Mouse (Mus musculus) left cerebral cortex, postnatal 14 days (tissue): ENCODE results near the gene Atf6. TPM values are rescaled to one million over a fixed set of nuclear protein-coding genes. Genes with fewer than 3 reads are reported as not detected.

Experiments used
- DNase-seq, 2 experiments: peaks; one replicate each; pipeline ENCODE4 v3.0.0; 2021 to 2022; ENCODE audit warnings: low spot score in 2 of 2, mixed read lengths in 1 of 2
- intact Hi-C: fragments of 180-260 bp; cut with DNase I; formaldehyde crosslinking; loops from one replicate; pipeline ENCODE4 v1.15.1; 2025
- total RNA-seq, 2 experiments: library from RNA; stranded (reverse); gene quantifications; 2 replicates each; pipeline ENCODE4 v1.2.3; 2021

The Atf6 gene
- total RNA-seq, 2 experiments from 2014 or later: 33.2 to 34.6 TPM

- no peak for DNase-seq
- intact Hi-C loops: no loop called here
Measured at GRCm38 (mm10) chr1:170696996-170697395, 170.6 kb downstream of the Atf6 start.

- DNase-seq: no peak
- intact Hi-C loops: no loop called here
Measured at GRCm38 (mm10) chr1:170695326-170695725, 172.2 kb downstream of the Atf6 start.

- intact Hi-C loops: no loop called here
- peak; percentile 24 to 53 for DNase-seq
Measured at GRCm38 (mm10) chr1:170694821-170695291, 172.7 kb downstream of the Atf6 start.

- intact Hi-C loops: no loop called here
- no peak for DNase-seq
Measured at GRCm38 (mm10) chr1:170691301-170691700, 176.3 kb downstream of the Atf6 start.

DNA sequence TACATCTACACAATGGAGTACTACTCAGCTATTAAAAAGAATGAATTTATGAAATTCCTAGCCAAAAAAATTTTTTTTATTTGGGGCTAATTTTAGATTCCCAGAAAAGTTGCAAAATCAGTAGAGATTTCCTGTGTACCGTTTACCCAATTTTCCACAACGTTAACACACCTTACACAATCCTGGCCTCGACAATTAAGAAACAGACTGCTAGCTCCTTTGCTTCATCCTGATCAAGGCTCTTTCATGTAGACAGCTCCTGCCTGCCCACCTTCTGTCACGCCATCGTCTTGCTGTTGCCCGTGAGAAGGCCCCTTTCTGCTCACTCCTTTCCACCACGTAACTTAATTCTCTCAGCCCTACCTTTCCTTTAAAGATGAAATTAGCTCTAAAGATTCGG is 177.8 kb downstream of the Atf6 start:
- no peak for DNase-seq
- intact Hi-C loops: no loop called here

DNA sequence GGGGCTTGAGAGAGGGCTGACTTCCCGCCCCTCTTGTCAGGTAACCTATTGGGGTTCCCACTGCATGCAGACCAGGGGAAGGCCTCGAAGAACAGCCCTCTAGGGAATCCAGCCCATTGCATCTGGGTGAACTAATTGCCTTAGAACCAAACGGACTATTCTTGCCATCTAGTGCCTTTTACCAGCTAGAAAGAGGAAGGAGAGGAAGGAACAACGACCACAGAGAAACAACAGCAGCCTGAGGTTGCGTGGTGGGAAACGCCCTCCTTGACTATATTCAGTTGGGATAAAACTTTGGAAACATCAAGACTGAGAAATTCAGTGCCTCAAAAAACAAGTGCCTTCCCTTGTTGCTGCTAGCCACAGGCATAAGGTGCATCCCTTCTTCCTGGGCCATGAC is 183.7 kb downstream of the Atf6 start:
- intact Hi-C loops: no loop called here
- no peak for DNase-seq

GRCm38 (mm10) chr1:170679624-170680023 is 187.9 kb downstream of the Atf6 start:
- intact Hi-C loops: no loop called here
- no peak for DNase-seq

GRCm38 (mm10) chr1:170678861-170679260 is 188.7 kb downstream of the Atf6 start:
- DNase-seq: no peak

GRCm38 (mm10) chr1:170677681-170678080 is 189.9 kb downstream of the Atf6 start:
- no peak for DNase-seq
- intact Hi-C loops: no loop called here

More at GRCm38 (mm10) chr1:170678861-170679260, 188.7 kb downstream of the Atf6 start:
- intact Hi-C loops: no loop called here

- intact Hi-C loops: no loop called here
- no peak for DNase-seq
Measured at GRCm38 (mm10) chr1:170674184-170674775, 193.3 kb downstream of the Atf6 start.

DNA sequence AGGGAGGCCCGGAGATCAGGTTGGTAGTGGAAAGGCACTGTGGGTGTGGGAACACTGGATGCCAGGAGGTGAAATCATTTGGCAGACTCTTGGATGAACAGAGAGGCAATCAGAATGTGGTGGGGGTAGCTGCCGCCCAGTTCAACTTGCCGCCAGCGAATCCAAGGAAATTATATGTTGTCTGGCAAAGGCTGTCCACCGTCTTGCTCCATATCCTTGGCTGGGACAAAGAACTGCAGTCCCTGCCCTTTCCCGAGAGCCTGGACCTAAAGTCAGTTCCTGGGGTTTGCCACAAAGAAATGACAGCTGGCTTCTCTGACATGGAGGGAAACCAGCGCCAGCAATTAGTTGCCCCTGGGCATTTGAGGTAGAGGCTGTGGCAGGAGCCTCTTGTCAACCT is 202.4 kb downstream of the Atf6 start:
- no peak for DNase-seq
- intact Hi-C loops: no loop called here

DNA sequence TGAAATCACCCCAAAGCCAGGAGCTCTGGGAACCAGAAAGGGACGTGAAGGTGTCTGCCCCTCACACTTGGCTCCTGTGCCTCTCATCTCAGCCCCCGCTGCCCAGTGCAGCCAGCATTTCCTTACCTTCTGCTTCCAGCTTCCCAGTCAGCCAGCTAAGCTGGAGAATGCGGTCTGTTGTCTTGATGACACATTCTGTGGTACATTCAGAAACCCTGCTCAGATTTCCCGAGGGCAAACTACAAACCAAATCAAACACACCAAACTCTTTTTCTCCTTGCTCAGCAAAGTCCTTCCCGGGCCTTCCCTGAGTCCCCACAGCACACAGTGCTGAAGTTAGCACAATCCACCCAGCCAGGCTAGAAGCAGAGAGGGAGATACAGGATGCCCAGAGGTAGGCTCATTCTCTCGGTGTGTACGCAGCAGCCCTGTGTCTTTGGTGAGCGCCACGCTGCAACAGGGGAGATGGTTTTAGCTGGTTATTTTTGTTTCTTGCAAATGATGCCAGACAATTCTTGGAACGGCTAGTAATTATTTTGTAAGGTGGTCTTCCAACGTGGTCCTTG is 202.9 kb downstream of the Atf6 start:
- intact Hi-C loops: no loop called here
- no peak for DNase-seq

DNA sequence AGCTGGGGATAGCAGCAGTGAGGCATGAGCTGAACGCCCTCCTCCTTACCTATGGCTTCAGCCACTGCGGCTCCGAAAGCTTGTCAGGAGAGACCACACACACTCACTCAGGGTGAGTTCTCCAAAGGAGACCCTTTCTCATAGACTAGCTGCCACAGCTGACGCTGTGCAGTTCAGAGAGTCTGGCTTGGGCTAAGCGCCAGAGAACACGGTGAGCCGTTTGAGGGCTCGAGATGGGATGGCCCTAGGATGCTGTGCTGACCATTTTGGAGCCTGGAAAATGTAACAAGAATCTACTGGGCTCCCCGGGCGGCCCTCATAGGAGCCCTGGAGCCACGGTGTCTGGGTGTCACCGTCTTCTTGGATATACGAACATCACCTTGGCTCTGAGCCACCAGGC is 208.3 kb downstream of the Atf6 start:
- no peak for DNase-seq
- intact Hi-C loops: no loop called here

DNA sequence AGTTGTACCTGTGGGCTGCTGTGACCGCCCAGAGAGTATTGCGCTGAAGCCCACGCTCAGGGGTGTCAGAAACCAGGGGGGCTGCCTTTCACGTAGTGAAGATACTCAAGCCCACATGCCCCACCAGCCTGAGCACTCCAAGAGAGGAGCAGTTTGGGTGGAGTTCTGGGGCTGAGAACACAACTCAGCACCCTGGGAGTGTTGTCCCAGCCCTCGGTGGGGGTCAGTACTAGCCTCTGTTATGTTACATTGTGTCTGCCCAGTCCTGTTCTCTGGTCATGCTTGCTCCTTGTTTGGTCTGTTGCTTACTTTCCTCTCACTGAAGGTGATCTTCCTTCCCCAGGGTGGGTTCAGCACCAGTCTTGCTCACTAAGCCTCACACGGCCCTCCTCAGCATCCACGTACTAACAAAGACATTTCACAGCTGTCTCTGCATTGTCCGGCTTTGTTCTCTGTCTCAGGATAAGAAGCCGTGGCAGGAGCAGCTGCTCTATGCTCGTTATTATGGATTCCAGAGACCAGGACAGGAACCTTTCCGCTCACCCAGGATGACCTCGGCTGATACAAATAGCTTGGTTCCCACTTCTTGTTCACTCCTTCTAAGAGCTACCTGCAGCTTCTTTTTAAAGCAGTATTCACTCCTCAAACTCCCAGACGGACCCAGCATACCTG is 209.8 kb downstream of the Atf6 start:
- intact Hi-C loops: no loop called here
- no peak for DNase-seq

DNA sequence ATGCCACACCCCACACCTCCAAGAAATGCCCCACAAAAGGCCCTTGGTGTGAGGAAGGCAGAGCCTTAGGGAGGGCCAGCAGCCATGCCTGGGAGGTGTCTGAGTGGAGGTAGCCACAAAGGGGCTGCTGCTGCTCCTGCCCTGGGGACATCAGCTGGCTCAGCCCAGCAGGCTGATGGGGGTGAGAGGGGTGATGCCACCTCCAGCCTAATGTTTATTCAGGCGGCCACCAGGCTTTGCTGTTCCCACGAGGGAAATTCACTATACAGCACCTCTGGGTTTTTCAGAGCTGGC is 210.4 kb downstream of the Atf6 start:
- DNase-seq: no peak
- intact Hi-C loops: no loop called here

- intact Hi-C loops: no loop called here
- no peak for DNase-seq
Measured at GRCm38 (mm10) chr1:170656518-170657227, 210.9 kb downstream of the Atf6 start.

DNA sequence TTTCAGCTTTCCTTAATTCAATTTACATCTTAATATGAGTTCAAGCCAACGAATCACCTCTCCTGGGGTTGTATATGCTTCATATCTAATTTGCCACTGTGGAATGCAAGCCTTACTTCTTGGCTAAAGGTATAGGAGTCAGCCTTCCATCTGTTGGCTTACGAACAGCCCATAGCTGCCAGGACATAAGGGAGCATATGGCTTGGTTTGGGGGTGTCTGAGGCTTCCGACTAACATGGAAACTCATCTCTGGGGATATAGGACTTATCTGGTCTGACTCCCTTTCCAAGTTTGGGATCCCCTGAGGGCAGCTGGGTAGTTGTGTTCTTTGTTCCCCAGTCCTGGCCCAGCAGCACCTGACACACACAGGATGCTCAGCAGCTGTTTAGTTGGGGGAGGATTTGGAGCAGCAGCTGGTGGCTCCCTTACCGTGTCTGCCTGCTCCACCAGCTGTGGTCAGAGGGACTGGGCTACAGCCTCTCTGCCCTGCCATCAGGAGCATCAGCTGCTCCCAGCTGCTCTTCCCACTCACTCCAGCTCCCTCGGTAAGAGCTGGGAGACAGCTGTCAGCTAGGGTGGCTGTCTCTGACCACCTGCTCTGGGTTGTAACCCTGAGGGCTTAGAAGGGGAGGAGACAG is 212.2 kb downstream of the Atf6 start:
- intact Hi-C loops: no loop called here
- peak in 1 of 2 experiments; percentile 38 for DNase-seq
